Mouse (Mus musculus): ENCODE results near the gene Wbp1. TPM values are rescaled to one million over a fixed set of nuclear protein-coding genes. Genes with fewer than 3 reads are reported as not detected.
A peak's percentile ranks its signal among the peaks of the same experiment; 100 is the strongest.

Wbp1 gene
- polyA plus RNA-seq, 2 experiments: 22.0 to 27.7 TPM

DNA sequence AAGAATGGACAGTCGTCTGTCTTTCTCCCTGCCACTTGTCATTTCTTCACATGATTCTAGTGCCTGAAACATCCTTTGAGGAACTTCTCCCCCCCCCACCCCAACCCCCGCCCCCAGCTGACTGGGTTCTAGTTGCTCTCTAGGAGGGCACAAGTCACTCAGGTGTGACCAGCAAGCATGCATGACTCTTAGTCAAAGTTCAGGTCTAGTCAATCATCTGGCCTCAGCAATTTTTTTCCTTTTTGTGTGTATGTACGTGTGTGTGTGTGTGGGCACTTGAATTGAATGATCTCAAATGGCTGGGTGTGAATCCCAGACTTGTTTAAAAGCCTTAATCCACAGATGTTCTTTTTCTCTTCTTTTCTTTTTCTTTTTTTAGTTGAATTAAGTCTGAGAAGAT is 12.9 kb upstream of the Wbp1 start:
- no peak overlapping the region for H3K9ac ChIP-seq (replicated peaks)
- H3K4me1 ChIP-seq (replicated peaks; ENCODE audit: control insufficient read depth in 2 of 2, insufficient read depth in 2 of 2, low read length in 1 of 2): peaks cover 8 to 10% of the 10 kb centered on the region in 2 experiments; a peak in 3 of 4 replicates
- H3K9me3 ChIP-seq (ENCODE audit: control insufficient read depth, low read length): no peaks in the 10 kb centered on the region
- DNase-seq (ENCODE audit: low read depth in 3 of 3, low spot score in 3 of 3) (no peak), ATAC-seq (ENCODE audit: insufficient read depth) (no peak)
- no peaks in the 10 kb centered on the region for H3K36me3 ChIP-seq (replicated peaks; ENCODE audit: control insufficient read depth, insufficient read depth, low read depth)
- H3K4me3 ChIP-seq (ENCODE audit: insufficient read depth in 1 of 2, low read depth in 2 of 2, low read length in 2 of 2): no peak overlapping the region
- peaks cover 23% of the 10 kb centered on the region for H3K27me3 ChIP-seq (ENCODE audit: control insufficient read depth, insufficient read depth, low read length)
- TF ChIP-seq EP300 (IDR thresholded peaks at IDR 0.05; ENCODE audit: low read depth) (no peak), CTCF (IDR thresholded peaks at IDR 0.05; ENCODE audit: low read depth) (no peak)
- no peak overlapping the region for H3K4me2 ChIP-seq (ENCODE audit: low read depth)
- no peak overlapping the region for H3K27ac ChIP-seq
- 46% methylated on average over 3 of the region's 3 CpGs for WGBS (ENCODE audit: insufficient replicate concordance)

- ATAC-seq (ENCODE audit: insufficient read depth): peak; percentile 25; the same call in 1 of the 2 replicates
- no peak for DNase-seq (ENCODE audit: low read depth in 3 of 3, low spot score in 3 of 3)
- Histone ChIP-seq H3K27ac (no peak overlapping the region; the same call in 1 of the 2 replicates), H3K4me1 (replicated peaks; ENCODE audit: control insufficient read depth in 2 of 2, insufficient read depth in 2 of 2, low read length in 1 of 2) (peaks cover 4 to 7% of the 10 kb centered on the region in 2 experiments; a peak in 3 of 4 replicates), H3K4me3 (ENCODE audit: insufficient read depth in 1 of 2, low read depth in 2 of 2, low read length in 2 of 2) (no peak overlapping the region), H3K9ac (replicated peaks) (no peak overlapping the region), H3K9me3 (ENCODE audit: control insufficient read depth, low read length) (no peaks in the 10 kb centered on the region), H3K27me3 (ENCODE audit: control insufficient read depth, insufficient read depth, low read length) (peaks cover 23% of the 10 kb centered on the region), H3K4me2 (ENCODE audit: low read depth) (no peak overlapping the region), H3K36me3 (replicated peaks; ENCODE audit: control insufficient read depth, insufficient read depth, low read depth) (no peaks in the 10 kb centered on the region)
- TF ChIP-seq CTCF (IDR thresholded peaks at IDR 0.05; ENCODE audit: low read depth) (no peak), EP300 (IDR thresholded peaks at IDR 0.05; ENCODE audit: low read depth) (no peak)
- 62% methylated on average over 9 of the region's 9 CpGs for WGBS (ENCODE audit: insufficient replicate concordance)
These were observed 11.0 kb upstream of the Wbp1 start for GRCm38 (mm10) chr6:83132176-83132919.

DNA sequence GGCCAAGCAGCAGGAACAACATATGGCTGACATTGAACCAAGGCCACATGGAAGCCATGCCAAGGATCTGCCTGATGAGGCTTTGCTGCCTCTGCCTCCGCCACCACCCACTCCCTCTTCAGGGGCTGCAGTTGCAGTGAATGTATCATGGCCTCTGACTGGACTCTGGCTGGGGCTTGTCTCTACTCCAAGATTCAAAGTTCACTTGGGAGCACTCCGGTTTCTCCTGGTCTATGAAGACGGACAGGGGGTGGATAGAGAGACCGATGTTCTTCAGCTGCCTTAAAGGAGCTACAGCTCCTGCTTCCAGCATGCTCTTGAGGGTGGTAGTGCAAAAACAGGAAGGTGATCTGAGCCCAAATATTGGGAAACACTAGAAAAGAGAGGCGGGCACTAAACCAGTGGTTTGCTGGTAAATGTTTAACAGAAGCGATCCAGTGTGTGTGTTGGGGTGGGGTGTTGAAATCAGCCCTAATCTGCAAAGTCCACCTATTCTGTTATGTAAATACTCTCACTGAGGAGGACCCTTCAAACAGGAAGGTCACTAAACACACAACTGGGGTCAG is 10.2 kb upstream of the Wbp1 start:
- Histone ChIP-seq H3K27ac (peak overlapping the region; percentile 47), H3K9me3 (ENCODE audit: control insufficient read depth, low read length) (no peaks in the 10 kb centered on the region), H3K9ac (replicated peaks) (no peak overlapping the region), H3K4me3 (ENCODE audit: insufficient read depth in 1 of 2, low read depth in 2 of 2, low read length in 2 of 2) (no peak overlapping the region), H3K4me2 (ENCODE audit: low read depth) (peak overlapping the region; percentile 13; the same call in 1 of the 2 replicates), H3K4me1 (replicated peaks; ENCODE audit: control insufficient read depth in 2 of 2, insufficient read depth in 2 of 2, low read length in 1 of 2) (peaks cover 4 to 7% of the 10 kb centered on the region in 2 experiments; a peak in 3 of 4 replicates), H3K36me3 (replicated peaks; ENCODE audit: control insufficient read depth, insufficient read depth, low read depth) (no peaks in the 10 kb centered on the region), H3K27me3 (ENCODE audit: control insufficient read depth, insufficient read depth, low read length) (peaks cover 16% of the 10 kb centered on the region)
- no peak for TF ChIP-seq EP300 (IDR thresholded peaks at IDR 0.05; ENCODE audit: low read depth)
- no peak for TF ChIP-seq CTCF (IDR thresholded peaks at IDR 0.05; ENCODE audit: low read depth)
- ATAC-seq (ENCODE audit: insufficient read depth) (peak; percentile 68), DNase-seq (ENCODE audit: low read depth in 3 of 3, low spot score in 3 of 3) (no peak)
- 42% methylated on average over 6 of the region's 6 CpGs for WGBS (ENCODE audit: insufficient replicate concordance)

- Histone ChIP-seq H3K4me2 (ENCODE audit: low read depth) (no peak overlapping the region), H3K27me3 (ENCODE audit: control insufficient read depth, insufficient read depth, low read length) (no peaks in the 10 kb centered on the region), H3K36me3 (replicated peaks; ENCODE audit: control insufficient read depth, insufficient read depth, low read depth) (no peaks in the 10 kb centered on the region), H3K4me3 (ENCODE audit: insufficient read depth in 1 of 2, low read depth in 2 of 2, low read length in 2 of 2) (no peak overlapping the region), H3K27ac (no peak overlapping the region), H3K9me3 (ENCODE audit: control insufficient read depth, low read length) (no peaks in the 10 kb centered on the region), H3K9ac (replicated peaks) (no peak overlapping the region), H3K4me1 (replicated peaks; ENCODE audit: control insufficient read depth in 2 of 2, insufficient read depth in 2 of 2, low read length in 1 of 2) (peaks cover 13 to 21% of the 10 kb centered on the region in 2 experiments)
- DNase-seq (ENCODE audit: low read depth in 3 of 3, low spot score in 3 of 3) (no peak), ATAC-seq (ENCODE audit: insufficient read depth) (no peak)
- no peak for TF ChIP-seq EP300 (IDR thresholded peaks at IDR 0.05; ENCODE audit: low read depth)
- peak; percentile 69 for TF ChIP-seq CTCF (IDR thresholded peaks at IDR 0.05; ENCODE audit: low read depth)
- WGBS (ENCODE audit: insufficient replicate concordance): 71% methylated on average over 5 of the region's 5 CpGs
These were observed 6.1 kb upstream of the Wbp1 start for GRCm38 (mm10) chr6:83127419-83127818.

- Histone ChIP-seq H3K27me3 (ENCODE audit: control insufficient read depth, insufficient read depth, low read length) (no peaks in the 10 kb centered on the region), H3K9me3 (ENCODE audit: control insufficient read depth, low read length) (no peaks in the 10 kb centered on the region), H3K9ac (replicated peaks) (peak within 1 kb of the TSS; percentile 95), H3K36me3 (replicated peaks; ENCODE audit: control insufficient read depth, insufficient read depth, low read depth) (no peaks in the 10 kb centered on the region), H3K4me1 (replicated peaks; ENCODE audit: control insufficient read depth in 2 of 2, insufficient read depth in 2 of 2, low read length in 1 of 2) (peaks cover 15 to 25% of the 10 kb centered on the region in 2 experiments), H3K4me2 (ENCODE audit: low read depth) (peak within 1 kb of the TSS; percentile 87), H3K4me3 (ENCODE audit: insufficient read depth in 1 of 2, low read depth in 2 of 2, low read length in 2 of 2) (peak within 1 kb of the TSS; percentile 93), H3K27ac (peak within 1 kb of the TSS; percentile 81)
- TF ChIP-seq CTCF (IDR thresholded peaks at IDR 0.05; ENCODE audit: low read depth): no peak
- no peak for DNase-seq (ENCODE audit: low read depth in 3 of 3, low spot score in 3 of 3)
- ATAC-seq (ENCODE audit: insufficient read depth): no peak
- 23% methylated on average over 5 of the region's 5 CpGs for WGBS (ENCODE audit: insufficient replicate concordance)
These were observed 4.0 kb upstream of the Wbp1 start, which contains the start of gene Ino80b for GRCm38 (mm10) chr6:83125331-83125730. Gene Ino80b, minus strand, starts transcription at chr6:83125431.
